Mouse (Mus musculus): ENCODE data around the gene Sec24a.
"Not testable (repeated sequence)": the region's sequence is repeated elsewhere in the genome, so short reads cannot be mapped to it uniquely, and the experiment has no call there.

The Sec24a gene

GRCm38 (mm10) chr11:51759251-51759650 is 4.2 kb downstream of the Sec24a start:
- DNase-seq: no peak

- not testable (repeated sequence) for DNase-seq
Measured at GRCm38 (mm10) chr11:51758207-51758606, 5.2 kb downstream of the Sec24a start.

- DNase-seq: no peak
Measured at GRCm38 (mm10) chr11:51757625-51758024, 5.8 kb downstream of the Sec24a start.

- DNase-seq: no peak
Measured at GRCm38 (mm10) chr11:51757023-51757422, 6.4 kb downstream of the Sec24a start.

GRCm38 (mm10) chr11:51756352-51756771 is 7.1 kb downstream of the Sec24a start:
- peak; percentile 88 for DNase-seq

- DNase-seq: no peak
Measured at GRCm38 (mm10) chr11:51755621-51756311, 7.7 kb downstream of the Sec24a start.

- DNase-seq: not testable (repeated sequence)
Measured at GRCm38 (mm10) chr11:51751623-51752225, 11.7 kb downstream of the Sec24a start.

- no peak for DNase-seq
Measured at GRCm38 (mm10) chr11:51746096-51746495, 17.3 kb downstream of the Sec24a start.

GRCm38 (mm10) chr11:51740701-51741100 is 22.7 kb downstream of the Sec24a start:
- DNase-seq: no peak

- no peak for DNase-seq
Measured at GRCm38 (mm10) chr11:51738651-51739403, 24.6 kb downstream of the Sec24a start.

GRCm38 (mm10) chr11:51734218-51734617 is 29.2 kb downstream of the Sec24a start:
- not testable (repeated sequence) for DNase-seq

GRCm38 (mm10) chr11:51732883-51733282 is 30.6 kb downstream of the Sec24a start:
- no peak for DNase-seq

GRCm38 (mm10) chr11:51721066-51721465 is 42.4 kb downstream of the Sec24a start:
- DNase-seq: no peak

GRCm38 (mm10) chr11:51707080-51707479 is 56.4 kb downstream of the Sec24a start:
- no peak for DNase-seq

- DNase-seq: no peak
Measured at GRCm38 (mm10) chr11:51706451-51706850, 57.0 kb downstream of the Sec24a start.

- DNase-seq: no peak
Measured at GRCm38 (mm10) chr11:51703379-51703998, 59.9 kb downstream of the Sec24a start.

- no peak for DNase-seq
Measured at GRCm38 (mm10) chr11:51702831-51703230, 60.6 kb downstream of the Sec24a start.

- no peak for DNase-seq
Measured at GRCm38 (mm10) chr11:51694984-51695383, 68.5 kb downstream of the Sec24a start.

GRCm38 (mm10) chr11:51690597-51690996 is 72.8 kb downstream of the Sec24a start:
- not testable (repeated sequence) for DNase-seq

GRCm38 (mm10) chr11:51689343-51689742 is 74.1 kb downstream of the Sec24a start:
- no peak for DNase-seq

GRCm38 (mm10) chr11:51688330-51689328 is 74.8 kb downstream of the Sec24a start, which contains the start of gene 0610009B22Rik:
Gene 0610009B22Rik (minus strand): TSS chr11:51688874.
- peak; percentile 100 for DNase-seq

- no peak for DNase-seq
Measured at GRCm38 (mm10) chr11:51681976-51682374, 81.5 kb downstream of the Sec24a start.
